Mouse (Mus musculus) v-Abl transformed pro-B cells (cell line): ENCODE measurements around the gene Ing5.

Source experiments
- in situ Hi-C, 2 experiments: fragments of 400-800 bp; cut with MboI; formaldehyde crosslinking; loops; one replicate each; pipeline ENCODE4 v1.15.1; 2025; ENCODE audit not compliant: unreplicated experiment in 2 of 2

The Ing5 gene

GRCm38 (mm10) chr1:93805221-93805951 lies 1.6 kb downstream of the Ing5 start:
- in situ Hi-C loops: loop anchor here (10.0 to 25.0 kb wide), 3 partner anchors 51 to 868 kb away; partner anchors contain the start of genes Hdlbp (in 2 of the 2), Atg4b (in 1 of the 2), Capn10 (in 1 of the 2) and Thap4 (in 1 of the 2)

GRCm38 (mm10) chr1:93808871-93809270 lies 5.1 kb downstream of the Ing5 start:
- in situ Hi-C loops: loop anchor here (10.0 to 25.0 kb wide), 3 partner anchors 54 to 872 kb away; partner anchors contain the start of genes Hdlbp (in 2 of the 2), Atg4b (in 1 of the 2), Capn10 (in 1 of the 2) and Thap4 (in 1 of the 2)

DNA sequence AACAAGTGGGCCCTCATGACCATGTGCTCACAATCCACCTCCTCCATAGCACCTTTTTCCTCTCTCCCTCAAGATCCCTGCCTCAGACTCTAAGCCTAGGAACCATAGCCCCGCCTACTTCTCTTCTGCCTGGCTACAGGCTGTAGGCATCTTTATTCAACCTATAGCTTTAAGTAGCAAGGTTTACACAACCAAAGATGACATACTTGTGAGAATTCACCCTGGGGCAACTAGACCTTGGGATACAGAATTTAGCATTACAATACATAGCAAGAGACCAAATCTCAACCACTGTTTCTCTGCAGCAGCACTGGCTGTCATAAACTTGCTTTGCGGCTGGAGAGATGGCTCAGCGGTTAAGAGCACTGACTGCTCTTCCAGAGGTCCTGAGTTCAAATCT lies 6.2 kb downstream of the Ing5 start:
- in situ Hi-C loops: loop anchor here (25.0 kb wide), 2 partner anchors 323 to 873 kb away; partner anchors contain the start of genes Hdlbp (in 2 of the 2) and Capn10 (in 1 of the 2)

DNA sequence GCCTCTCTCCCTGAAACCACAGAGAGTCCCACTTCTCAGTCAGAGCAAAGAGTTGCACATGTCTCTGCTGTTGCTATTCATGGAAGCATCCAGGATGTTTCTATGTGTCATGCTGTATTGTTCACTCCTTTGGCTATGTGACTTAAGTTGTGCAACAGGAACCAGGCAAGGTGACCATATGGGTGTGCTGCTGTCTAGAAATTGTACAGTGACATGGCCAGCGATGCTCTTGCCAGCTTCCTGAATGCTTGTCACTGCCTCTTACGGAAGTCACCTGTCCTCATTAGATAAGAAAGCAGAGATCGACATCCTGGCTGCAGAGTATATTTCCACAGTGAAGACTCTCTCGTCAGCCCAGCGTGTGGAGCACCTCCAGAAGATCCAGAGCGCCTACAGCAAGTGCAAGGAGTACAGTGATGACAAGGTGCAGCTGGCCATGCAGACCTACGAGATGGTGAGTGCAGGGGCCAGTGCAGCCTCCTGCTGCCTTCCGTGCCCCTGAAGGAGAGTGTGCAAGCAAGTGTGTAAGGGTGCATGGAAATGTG lies 7.8 kb downstream of the Ing5 start:
- in situ Hi-C loops: loop anchor here (25.0 kb wide), 2 partner anchors 324 to 874 kb away; partner anchors contain the start of genes Hdlbp (in 2 of the 2) and Capn10 (in 1 of the 2)

GRCm38 (mm10) chr1:93817823-93818532 lies 14.2 kb downstream of the Ing5 start:
- in situ Hi-C loops: loop anchor here (25.0 kb wide), 2 partner anchors 331 to 881 kb away; partner anchors contain the start of genes Hdlbp (in 2 of the 2) and Capn10 (in 1 of the 2)

DNA sequence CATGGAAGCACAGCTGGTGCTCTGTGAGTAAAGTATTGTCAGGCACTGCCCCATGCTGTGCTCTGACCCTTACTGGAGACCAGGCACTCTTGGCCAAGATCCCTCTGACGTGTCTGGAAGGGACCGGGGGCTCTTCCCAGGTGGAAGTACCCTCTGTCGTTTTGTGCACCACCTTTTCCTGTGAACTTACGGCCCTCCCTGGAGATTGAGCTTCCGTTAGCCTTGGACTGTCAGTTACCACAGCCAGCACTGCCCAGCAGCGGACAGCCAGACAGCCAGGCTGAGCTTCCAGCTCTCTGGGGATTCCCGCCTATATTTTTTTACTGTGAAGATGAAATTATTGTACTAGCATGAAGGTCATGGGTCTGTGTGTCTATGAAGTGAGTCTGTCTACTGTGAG lies 15.0 kb downstream of the Ing5 start:
- in situ Hi-C loops: loop anchor here (25.0 kb wide), 2 partner anchors 331 to 881 kb away; partner anchors contain the start of genes Hdlbp (in 2 of the 2) and Capn10 (in 1 of the 2)

GRCm38 (mm10) chr1:93823796-93824495 lies 20.2 kb downstream of the Ing5 start:
- in situ Hi-C loops: loop anchor here (10.0 to 25.0 kb wide), 3 partner anchors 251 to 887 kb away; partner anchors contain the start of genes Hdlbp (in 2 of the 2) and Capn10 (in 1 of the 2)

DNA sequence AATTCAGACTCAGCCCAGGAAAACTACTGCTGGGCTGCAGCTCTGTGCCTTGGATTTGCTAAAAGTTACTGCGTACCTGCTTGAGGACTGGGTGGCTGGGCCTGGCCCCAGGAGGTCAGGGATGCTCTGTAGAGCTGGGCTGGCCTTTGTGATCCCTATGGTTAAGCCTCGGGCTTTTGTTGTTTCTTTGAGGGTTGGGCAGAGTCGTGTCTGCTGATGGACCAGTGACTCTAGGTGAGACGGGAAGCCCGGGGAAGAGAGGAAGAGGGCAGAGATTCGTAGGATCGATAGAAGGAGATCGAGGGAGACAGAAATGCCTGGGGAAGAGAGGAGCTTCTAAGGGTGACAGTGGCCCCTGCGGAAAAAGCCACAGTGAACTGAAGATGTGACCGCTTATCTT lies 20.8 kb downstream of the Ing5 start, which contains the start of gene D2hgdh:
Gene D2hgdh, plus strand, starts transcription at position 301 of the 400 bp plus-strand sequence.
- in situ Hi-C loops: loop anchor here (10.0 to 25.0 kb wide), 3 partner anchors 250 to 887 kb away; partner anchors contain the start of genes Hdlbp (in 2 of the 2) and Capn10 (in 1 of the 2)

DNA sequence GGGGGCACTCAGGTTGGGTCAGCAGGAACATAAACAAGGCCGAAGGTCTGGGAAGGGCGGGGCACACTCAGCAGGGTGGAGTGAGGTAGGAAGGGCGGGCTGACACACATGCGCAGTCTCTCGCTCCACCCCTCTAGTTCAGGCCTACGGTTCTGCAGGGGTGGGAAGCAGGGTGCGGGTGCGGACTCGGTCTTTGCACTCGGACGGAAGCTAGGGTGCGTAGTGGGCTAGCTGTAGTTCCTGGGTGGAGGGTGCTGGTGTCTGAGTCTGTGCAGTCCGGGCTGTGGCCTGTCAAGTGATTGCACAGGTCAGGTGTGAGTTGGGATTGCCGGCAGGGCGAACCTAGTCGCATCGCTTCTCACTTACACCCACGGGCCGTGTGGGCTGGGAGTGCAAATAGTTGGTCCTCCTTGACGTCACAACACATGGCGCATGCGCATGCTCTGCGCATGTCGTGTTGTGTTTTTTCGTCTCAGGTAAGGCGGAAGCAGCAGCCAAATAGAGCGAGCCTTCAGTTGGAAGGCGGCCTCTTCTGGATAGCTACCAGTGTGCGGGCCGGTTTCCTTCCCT lies 21.4 kb downstream of the Ing5 start:
- in situ Hi-C loops: loop anchor here in 1 of 2 experiments (10.0 kb wide), 1 partner anchor 250 kb away; no protein-coding TSS in a partner anchor

GRCm38 (mm10) chr1:93825771-93826539 lies 22.2 kb downstream of the Ing5 start:
- in situ Hi-C loops: loop anchor here in 1 of 2 experiments (10.0 kb wide), 1 partner anchor 249 kb away; no protein-coding TSS in a partner anchor

GRCm38 (mm10) chr1:93826540-93826835 lies 22.7 kb downstream of the Ing5 start:
- in situ Hi-C loops: loop anchor here in 1 of 2 experiments (10.0 kb wide), 1 partner anchor 248 kb away; no protein-coding TSS in a partner anchor

- in situ Hi-C loops: loop anchor here in 1 of 2 experiments (10.0 kb wide), 1 partner anchor 242 kb away; no protein-coding TSS in a partner anchor
Observed at GRCm38 (mm10) chr1:93832754-93833360, 29.1 kb downstream of the Ing5 start.

DNA sequence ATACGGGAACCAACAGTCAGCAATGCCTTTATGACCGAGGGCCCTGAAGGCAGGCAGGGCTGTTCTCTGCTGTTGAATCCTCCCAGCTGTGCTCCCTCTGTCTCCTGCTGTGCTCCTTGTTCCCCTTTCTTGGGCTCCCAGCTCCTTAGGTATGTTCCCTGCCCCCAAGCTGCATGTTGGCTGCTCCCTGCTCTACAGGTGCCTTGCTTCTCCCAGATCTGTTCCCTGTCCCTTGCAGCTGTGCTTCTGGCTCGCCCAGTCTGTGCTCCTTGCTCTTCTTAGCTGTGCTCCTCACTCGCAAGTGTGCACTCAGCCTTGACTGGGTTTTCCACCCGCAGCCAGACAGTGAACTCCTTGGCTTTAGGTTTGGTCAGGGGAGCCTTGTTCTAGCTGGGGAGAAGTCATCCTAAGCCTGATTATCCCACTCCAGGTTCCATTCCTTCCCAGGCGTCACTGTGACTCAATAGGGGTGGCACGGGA lies 30.9 kb downstream of the Ing5 start:
- in situ Hi-C loops: loop anchor here in 1 of 2 experiments (10.0 kb wide), 1 partner anchor 240 kb away; no protein-coding TSS in a partner anchor

DNA sequence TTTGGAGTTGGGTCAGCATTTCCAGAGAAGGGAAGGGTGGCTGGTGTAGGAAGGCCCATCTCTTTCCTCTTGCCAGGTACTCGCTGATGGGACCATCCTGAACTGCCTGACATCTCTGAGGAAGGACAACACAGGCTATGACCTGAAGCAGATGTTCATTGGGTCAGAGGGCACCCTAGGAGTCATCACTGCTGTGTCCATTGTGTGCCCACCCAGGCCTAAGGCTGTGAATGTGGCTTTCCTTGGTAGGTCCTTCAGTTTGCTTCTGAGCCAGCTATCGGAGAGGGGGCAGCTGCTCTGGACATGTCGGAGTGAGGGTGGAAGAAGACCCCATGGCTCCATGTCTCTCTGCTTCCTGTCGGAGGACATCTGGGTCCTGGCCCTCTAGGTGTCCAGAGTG lies 31.4 kb downstream of the Ing5 start:
- in situ Hi-C loops: loop anchor here in 1 of 2 experiments (10.0 kb wide), 1 partner anchor 240 kb away; no protein-coding TSS in a partner anchor

DNA sequence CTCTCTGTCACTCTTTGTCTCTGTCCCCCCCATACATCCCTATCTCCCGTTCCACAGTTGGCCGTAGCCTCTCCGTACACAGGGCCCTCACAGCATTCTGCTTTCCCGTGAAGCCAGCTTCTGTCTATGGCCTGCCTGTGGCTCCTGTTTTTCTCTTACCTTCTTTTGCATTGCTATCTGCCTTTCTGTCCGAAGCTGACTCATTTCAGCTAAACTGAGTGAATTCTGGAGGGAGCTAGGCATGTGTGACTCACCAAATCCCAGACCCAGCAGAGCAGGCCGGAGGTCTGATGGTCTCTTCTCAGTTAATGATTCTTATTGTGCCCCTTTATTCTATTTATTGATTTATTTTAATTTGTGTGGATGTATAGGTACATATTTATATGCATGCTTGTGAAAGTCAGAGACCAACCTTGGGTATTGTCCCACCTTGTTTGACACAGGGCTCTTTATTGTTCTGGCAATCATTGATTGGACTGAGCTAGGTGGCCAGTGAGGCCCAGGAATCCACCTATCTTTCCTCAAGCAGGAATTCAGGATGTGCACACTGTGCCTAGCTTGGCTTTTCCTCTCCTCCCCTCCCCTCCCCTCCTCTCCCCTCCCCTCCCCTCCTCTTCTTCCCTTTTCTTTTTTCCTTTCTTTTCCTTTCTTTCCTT lies 32.2 kb downstream of the Ing5 start:
- in situ Hi-C loops: loop anchor here in 1 of 2 experiments (10.0 kb wide), 1 partner anchor 239 kb away; no protein-coding TSS in a partner anchor

DNA sequence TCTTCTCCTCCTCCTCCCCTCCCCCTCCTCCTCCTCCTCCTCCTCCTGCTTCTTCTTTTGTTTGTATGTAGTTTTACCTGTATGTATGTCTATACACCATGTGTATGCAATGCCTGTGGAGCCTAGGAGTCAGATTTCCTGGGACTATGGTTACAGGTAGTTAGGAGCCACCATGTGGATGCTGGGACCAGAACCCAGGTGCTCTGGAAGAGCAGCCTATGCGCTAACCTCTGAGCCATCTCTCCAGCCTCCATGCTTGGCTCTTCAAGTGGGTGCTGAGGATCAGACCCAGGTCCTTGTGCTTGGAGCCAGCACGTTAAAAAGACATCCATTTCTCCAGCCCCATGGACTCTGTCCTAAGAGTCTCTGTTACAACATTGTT lies 32.8 kb downstream of the Ing5 start:
- in situ Hi-C loops: loop anchor here in 1 of 2 experiments (10.0 kb wide), 1 partner anchor 238 kb away; no protein-coding TSS in a partner anchor

GRCm38 (mm10) chr1:93837335-93837734 lies 33.6 kb downstream of the Ing5 start:
- in situ Hi-C loops: loop anchor here in 1 of 2 experiments (10.0 kb wide), 1 partner anchor 237 kb away; no protein-coding TSS in a partner anchor
